Mouse (Mus musculus): Measurements from ENCODE around the gene Cntnap5b. TPM values are rescaled to one million over a fixed set of nuclear protein-coding genes. Genes with fewer than 3 reads are reported as not detected.

Gene Cntnap5b
- polyA plus RNA-seq (2012; rRNA removed) (0.03 TPM in 1 of 2 replicates, not detected in the other), polyA plus RNA-seq (2014; fragmentation: Nextera tagmentation; extraction: Ambion mirVana) (not detected in 2 replicates)

DNA sequence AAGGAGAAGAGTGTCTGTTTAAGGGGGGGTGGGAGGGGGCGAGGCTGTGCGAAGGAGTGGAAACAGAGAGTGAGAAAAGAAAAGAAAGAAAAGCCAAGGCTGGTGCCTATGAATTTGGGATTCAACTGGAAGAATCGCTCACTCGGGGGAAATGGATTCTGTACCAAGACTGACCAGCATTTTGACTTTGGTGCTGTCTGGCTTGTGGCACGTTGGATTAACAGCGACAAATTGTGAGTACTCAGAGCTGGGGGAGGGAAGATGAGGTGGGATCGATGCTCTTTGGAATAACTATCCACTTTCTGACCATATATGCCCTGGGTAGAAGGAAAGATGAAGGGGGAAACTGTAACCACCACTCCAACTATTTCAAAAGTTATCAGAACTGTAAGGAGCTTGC, at the start of gene Cntnap5b:
Gene Cntnap5b (plus strand): TSS at position 152 of the 400 bp plus-strand sequence.
- Histone ChIP-seq H3K36me3 (ENCODE audit: control insufficient read depth, insufficient read depth, low read length) (no peaks in the 10 kb centered on the region), H3K27ac (replicated peaks; ENCODE audit: low read depth, low read length) (no peak within 1 kb of the TSS), H3K9ac (ENCODE audit: low read depth, low read length, severe bottlenecking) (no peak within 1 kb of the TSS), H3K27me3 (ENCODE audit: control insufficient read depth, insufficient read depth, low read length) (no peaks in the 10 kb centered on the region), H3K9me3 (ENCODE audit: control insufficient read depth, low read length) (no peaks in the 10 kb centered on the region), H3K4me2 (replicated peaks; ENCODE audit: low read depth, low read length, severe bottlenecking) (no peak within 1 kb of the TSS), H3K4me1 (ENCODE audit: control insufficient read depth, insufficient read depth, low read length) (no peaks in the 10 kb centered on the region), H3K4me3 (replicated peaks; ENCODE audit: low read length) (no peak within 1 kb of the TSS)
- DNase-seq (ENCODE audit: low spot score), result no peak
- ATAC-seq (ENCODE audit: low FRiP score, low read depth), result no peak
- TF ChIP-seq POLR2A (IDR thresholded peaks at IDR 0.05; ENCODE audit: borderline replicate concordance, extremely low read depth, insufficient read depth, insufficient read length), result no peak
- 30% methylated on average over 7 of the region's 7 CpGs for WGBS

- Histone ChIP-seq H3K4me3 (replicated peaks; ENCODE audit: low read length) (no peak overlapping the region), H3K9me3 (ENCODE audit: control insufficient read depth, low read length) (no peaks in the 10 kb centered on the region), H3K4me2 (replicated peaks; ENCODE audit: low read depth, low read length, severe bottlenecking) (no peak overlapping the region), H3K36me3 (ENCODE audit: control insufficient read depth, insufficient read depth, low read length) (no peaks in the 10 kb centered on the region), H3K4me1 (ENCODE audit: control insufficient read depth, insufficient read depth, low read length) (no peaks in the 10 kb centered on the region), H3K27me3 (ENCODE audit: control insufficient read depth, insufficient read depth, low read length) (no peaks in the 10 kb centered on the region), H3K27ac (replicated peaks; ENCODE audit: low read depth, low read length) (no peak overlapping the region), H3K9ac (ENCODE audit: low read depth, low read length, severe bottlenecking) (no peak overlapping the region)
- ATAC-seq (ENCODE audit: low FRiP score, low read depth) (no peak), DNase-seq (ENCODE audit: low spot score) (no peak)
- no peak for TF ChIP-seq POLR2A (IDR thresholded peaks at IDR 0.05; ENCODE audit: borderline replicate concordance, extremely low read depth, insufficient read depth, insufficient read length)
- WGBS, result 86% methylated on average over 1 of the region's 1 CpGs
Observed at GRCm38 (mm10) chr1:99759996-99760395, 12.6 kb upstream of the Cntnap5b start.

DNA sequence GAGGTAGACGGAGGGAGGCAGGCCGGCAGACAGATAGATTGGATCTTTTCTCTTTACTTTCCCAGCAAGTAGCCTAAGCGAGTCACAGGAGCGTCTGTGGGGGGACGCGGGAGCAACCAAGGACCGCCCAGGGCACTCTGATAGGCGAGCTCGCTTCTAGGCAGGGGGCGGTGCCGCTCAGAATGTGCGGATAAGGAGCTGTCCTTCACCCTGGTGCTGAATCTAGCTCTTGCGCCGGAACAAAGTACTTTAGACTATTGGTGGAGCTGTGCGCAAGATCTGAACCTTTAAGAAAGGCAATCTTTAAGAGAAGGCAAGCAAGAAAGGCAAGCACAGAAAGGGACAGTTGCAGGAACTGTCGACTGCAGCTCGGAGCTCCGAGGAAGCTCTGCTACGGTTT, 382 bp upstream of the Cntnap5b start:
- DNase-seq (ENCODE audit: low spot score) (peak; percentile 91), ATAC-seq (ENCODE audit: low FRiP score, low read depth) (peak; percentile 72; the same call in 1 of the 2 replicates)
- no peak overlapping the region for H3K4me3 ChIP-seq (replicated peaks; ENCODE audit: low read length)
- H3K4me1 ChIP-seq (ENCODE audit: control insufficient read depth, insufficient read depth, low read length), result no peaks in the 10 kb centered on the region
- no peak for TF ChIP-seq POLR2A (IDR thresholded peaks at IDR 0.05; ENCODE audit: borderline replicate concordance, extremely low read depth, insufficient read depth, insufficient read length)
- H3K4me2 ChIP-seq (replicated peaks; ENCODE audit: low read depth, low read length, severe bottlenecking), result no peak overlapping the region
- 1% methylated on average over 19 of the region's 19 CpGs for whole genome bisulfite sequencing
- H3K27me3 ChIP-seq (ENCODE audit: control insufficient read depth, insufficient read depth, low read length), result no peaks in the 10 kb centered on the region
- H3K27ac ChIP-seq (replicated peaks; ENCODE audit: low read depth, low read length), result no peak overlapping the region
- H3K9me3 ChIP-seq (ENCODE audit: control insufficient read depth, low read length), result no peaks in the 10 kb centered on the region
- no peak overlapping the region for H3K9ac ChIP-seq (ENCODE audit: low read depth, low read length, severe bottlenecking)
- H3K36me3 ChIP-seq (ENCODE audit: control insufficient read depth, insufficient read depth, low read length), result no peaks in the 10 kb centered on the region

GRCm38 (mm10) chr1:99774144-99774543, 1.6 kb downstream of the Cntnap5b start:
- H3K4me3 ChIP-seq (replicated peaks; ENCODE audit: low read length), result no peak overlapping the region
- TF ChIP-seq POLR2A (IDR thresholded peaks at IDR 0.05; ENCODE audit: borderline replicate concordance, extremely low read depth, insufficient read depth, insufficient read length), result no peak
- ATAC-seq (ENCODE audit: low FRiP score, low read depth) (no peak), DNase-seq (ENCODE audit: low spot score) (peak; percentile 40)
- no peaks in the 10 kb centered on the region for H3K4me1 ChIP-seq (ENCODE audit: control insufficient read depth, insufficient read depth, low read length)
- H3K36me3 ChIP-seq (ENCODE audit: control insufficient read depth, insufficient read depth, low read length), result no peaks in the 10 kb centered on the region
- 4% methylated on average over 4 of the region's 4 CpGs for WGBS
- H3K9me3 ChIP-seq (ENCODE audit: control insufficient read depth, low read length), result no peaks in the 10 kb centered on the region
- no peaks in the 10 kb centered on the region for H3K27me3 ChIP-seq (ENCODE audit: control insufficient read depth, insufficient read depth, low read length)
- H3K27ac ChIP-seq (replicated peaks; ENCODE audit: low read depth, low read length), result no peak overlapping the region
- no peak overlapping the region for H3K4me2 ChIP-seq (replicated peaks; ENCODE audit: low read depth, low read length, severe bottlenecking)
- H3K9ac ChIP-seq (ENCODE audit: low read depth, low read length, severe bottlenecking), result no peak overlapping the region

- no peak overlapping the region for H3K4me3 ChIP-seq (replicated peaks; ENCODE audit: low read length)
- H3K36me3 ChIP-seq (ENCODE audit: control insufficient read depth, insufficient read depth, low read length), result no peaks in the 10 kb centered on the region
- WGBS, result 82% methylated on average over 6 of the region's 6 CpGs
- H3K4me1 ChIP-seq (ENCODE audit: control insufficient read depth, insufficient read depth, low read length), result no peaks in the 10 kb centered on the region
- no peak for ATAC-seq (ENCODE audit: low FRiP score, low read depth)
- no peak overlapping the region for H3K27ac ChIP-seq (replicated peaks; ENCODE audit: low read depth, low read length)
- no peak overlapping the region for H3K9ac ChIP-seq (ENCODE audit: low read depth, low read length, severe bottlenecking)
- TF ChIP-seq POLR2A (IDR thresholded peaks at IDR 0.05; ENCODE audit: borderline replicate concordance, extremely low read depth, insufficient read depth, insufficient read length), result no peak
- H3K27me3 ChIP-seq (ENCODE audit: control insufficient read depth, insufficient read depth, low read length), result no peaks in the 10 kb centered on the region
- DNase-seq (ENCODE audit: low spot score), result no peak
- no peaks in the 10 kb centered on the region for H3K9me3 ChIP-seq (ENCODE audit: control insufficient read depth, low read length)
- no peak overlapping the region for H3K4me2 ChIP-seq (replicated peaks; ENCODE audit: low read depth, low read length, severe bottlenecking)
Observed at GRCm38 (mm10) chr1:99813334-99814110, 41.0 kb downstream of the Cntnap5b start.

Measured in limb, embryonic 14.5 days (tissue).